Mouse (Mus musculus): Measurements from ENCODE around the gene Mcm6. TPM values are rescaled to one million over a fixed set of nuclear protein-coding genes. Genes with fewer than 3 reads are reported as not detected.

Gene Mcm6
- polyA plus RNA-seq, 1 experiment from 2014 or later: 223 TPM

GRCm38 (mm10) chr1:128284157-128284690 lies 75.2 kb downstream of the Mcm6 start:
- H3K4me3 ChIP-seq: no peak overlapping the region
- H3K27me3 ChIP-seq: no peaks in the 10 kb centered on the region
- WGBS: 89% methylated on average over 8 of the region's 8 CpGs
- H3K9me3 ChIP-seq: peaks cover 12% of the 10 kb centered on the region; the same call in 1 of the 2 replicates
- no peaks in the 10 kb centered on the region for H3K4me1 ChIP-seq
- no peak overlapping the region for H3K9ac ChIP-seq
- peaks cover 48% of the 10 kb centered on the region for H3K36me3 ChIP-seq
- no peak overlapping the region for H3K4me2 ChIP-seq
- no peak for ATAC-seq (ENCODE audit: insufficient number of reproducible peaks, insufficient read depth, low FRiP score, low TSS enrichment, low read depth)
- no peak overlapping the region for H3K27ac ChIP-seq

GRCm38 (mm10) chr1:128282924-128283323 lies 76.5 kb downstream of the Mcm6 start:
- ATAC-seq (ENCODE audit: insufficient number of reproducible peaks, insufficient read depth, low FRiP score, low TSS enrichment, low read depth): no peak
- H3K27ac ChIP-seq: no peak overlapping the region
- no peak overlapping the region for H3K9ac ChIP-seq
- no peaks in the 10 kb centered on the region for H3K4me1 ChIP-seq
- 95% methylated on average over 3 of the region's 3 CpGs for WGBS
- peaks cover 57% of the 10 kb centered on the region for H3K36me3 ChIP-seq
- H3K4me3 ChIP-seq: no peak overlapping the region
- no peaks in the 10 kb centered on the region for H3K27me3 ChIP-seq
- H3K9me3 ChIP-seq: peaks cover 12% of the 10 kb centered on the region; the same call in 1 of the 2 replicates
- no peak overlapping the region for H3K4me2 ChIP-seq

GRCm38 (mm10) chr1:128281753-128282152 lies 77.7 kb downstream of the Mcm6 start:
- no peak overlapping the region for H3K27ac ChIP-seq
- 96% methylated on average over 3 of the region's 3 CpGs for WGBS
- H3K27me3 ChIP-seq: no peaks in the 10 kb centered on the region
- peaks cover 69% of the 10 kb centered on the region for H3K36me3 ChIP-seq
- H3K9ac ChIP-seq: no peak overlapping the region
- no peak overlapping the region for H3K4me3 ChIP-seq
- H3K9me3 ChIP-seq: peaks cover 12% of the 10 kb centered on the region; the same call in 1 of the 2 replicates
- H3K4me2 ChIP-seq: no peak overlapping the region
- H3K4me1 ChIP-seq: no peaks in the 10 kb centered on the region
- ATAC-seq (ENCODE audit: insufficient number of reproducible peaks, insufficient read depth, low FRiP score, low TSS enrichment, low read depth): no peak

Other genes starting within 250 kb of the Mcm6 start
- 79.0 and 81.7 TPM in 2 replicates for gene Ubxn4, start 115.7 kb downstream of the Mcm6 start, polyA plus RNA-seq (2015; fragmentation: Nextera tagmentation; extraction: Ambion mirVana)
- gene Lct, start 31.3 kb downstream of the Mcm6 start, polyA plus RNA-seq (2015; fragmentation: Nextera tagmentation; extraction: Ambion mirVana): 0.14 TPM in 2 replicates
- gene Dars, start 57.7 kb upstream of the Mcm6 start, polyA plus RNA-seq (2015; fragmentation: Nextera tagmentation; extraction: Ambion mirVana): 152 and 157 TPM in 2 replicates
- gene Cxcr4, start 232.6 kb upstream of the Mcm6 start, polyA plus RNA-seq (2015; fragmentation: Nextera tagmentation; extraction: Ambion mirVana): 4.2 and 5.6 TPM in 2 replicates